Mouse (Mus musculus): ENCODE measurements at regions not wholly inside any gene's neighbourhood (a gene's known extent, or its start where the extent isn't known, plus 50 kb on each side); places are given as distances from the start of the nearest gene placed in this dataset.

DNA sequence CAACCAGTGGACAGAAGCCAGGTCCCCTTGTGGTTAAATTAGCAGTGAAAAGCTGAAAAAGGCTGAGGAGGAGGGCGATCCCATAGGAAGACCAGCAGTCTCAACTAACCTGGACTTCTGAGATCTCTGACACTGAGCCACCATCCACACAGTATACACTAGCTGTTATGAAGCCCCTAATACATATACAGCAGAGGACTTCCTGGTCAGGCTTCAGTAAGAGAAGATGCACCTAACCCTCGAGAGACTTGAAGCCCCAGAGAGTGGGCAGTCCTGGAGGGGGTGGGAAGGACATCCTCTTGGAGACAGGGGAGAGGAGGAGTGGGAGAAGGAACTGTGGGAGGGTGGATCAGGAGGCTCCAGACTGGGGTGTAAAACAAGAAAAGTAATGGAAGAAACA is 397.9 kb downstream of the Rpl36a-ps1 start:
- Histone ChIP-seq H3K9me3 (ENCODE audit: control insufficient read depth, low read length) (no peaks in the 10 kb centered on the region), H3K4me3 (ENCODE audit: control insufficient read depth in 1 of 2, insufficient read depth in 1 of 2, low read depth in 1 of 2, low read length in 2 of 2) (no peak overlapping the region), H3K4me1 (ENCODE audit: control insufficient read depth in 2 of 2, insufficient read depth in 2 of 2, low read length in 2 of 2) (no peaks in the 10 kb centered on the region), H3K4me2 (ENCODE audit: low read length) (no peak overlapping the region), H3K27me3 (ENCODE audit: control insufficient read depth, insufficient read depth, low read length) (no peaks in the 10 kb centered on the region), H3K9ac (ENCODE audit: low read length) (no peak overlapping the region), H3K27ac (replicated peaks in 1 of 2; ENCODE audit: control insufficient read depth in 1 of 2, insufficient read depth in 1 of 2, low read depth in 2 of 2, low read length in 2 of 2) (no peak overlapping the region), H3K36me3 (ENCODE audit: control insufficient read depth, insufficient read depth, low read length) (no peaks in the 10 kb centered on the region)
- WGBS: 79% methylated on average over 2 of the region's 2 CpGs
- ATAC-seq (ENCODE audit: insufficient number of reproducible peaks, insufficient read depth, low FRiP score, low read depth): no peak

DNA sequence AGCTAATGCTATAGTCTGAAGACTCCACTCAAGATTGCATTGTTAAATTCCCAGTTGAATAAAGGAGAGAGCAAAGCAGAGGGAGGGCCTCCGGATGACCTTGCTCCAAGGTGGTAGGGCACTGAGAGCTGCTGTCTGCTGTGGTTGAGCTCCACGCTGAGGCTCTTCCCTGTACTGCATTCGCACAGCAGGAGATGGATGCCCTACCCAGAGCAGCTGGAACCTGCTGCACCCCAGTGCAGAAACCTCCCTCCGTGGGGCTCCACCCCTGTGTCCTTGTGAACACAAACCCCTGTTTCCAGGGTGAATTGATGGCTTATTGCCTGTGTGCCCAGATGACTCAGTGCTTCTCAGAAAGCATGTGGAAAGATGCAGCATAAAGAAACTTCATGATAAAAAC is 404.3 kb downstream of the Rpl36a-ps1 start:
- H3K9me3 ChIP-seq (ENCODE audit: control insufficient read depth, low read length): no peaks in the 10 kb centered on the region
- 4% methylated on average over 4 of the region's 4 CpGs for WGBS

GRCm38 (mm10) chr14:98571644-98572043 is 402.1 kb upstream of the Dach1 start:
- 92% methylated on average over 1 of the region's 1 CpGs for WGBS

More for the DNA sequence above, 404.3 kb downstream of the Rpl36a-ps1 start:
- Histone ChIP-seq H3K4me2 (ENCODE audit: low read length) (no peak overlapping the region), H3K9ac (ENCODE audit: low read length) (no peak overlapping the region), H3K4me1 (ENCODE audit: control insufficient read depth in 2 of 2, insufficient read depth in 2 of 2, low read length in 2 of 2) (no peaks in the 10 kb centered on the region), H3K4me3 (ENCODE audit: control insufficient read depth in 1 of 2, insufficient read depth in 1 of 2, low read depth in 1 of 2, low read length in 2 of 2) (no peak overlapping the region), H3K36me3 (ENCODE audit: control insufficient read depth, insufficient read depth, low read length) (no peaks in the 10 kb centered on the region), H3K27me3 (ENCODE audit: control insufficient read depth, insufficient read depth, low read length) (no peaks in the 10 kb centered on the region), H3K27ac (replicated peaks in 1 of 2; ENCODE audit: control insufficient read depth in 1 of 2, insufficient read depth in 1 of 2, low read depth in 2 of 2, low read length in 2 of 2) (no peak overlapping the region)
- no peak for ATAC-seq (ENCODE audit: insufficient number of reproducible peaks, insufficient read depth, low FRiP score, low read depth)

DNA sequence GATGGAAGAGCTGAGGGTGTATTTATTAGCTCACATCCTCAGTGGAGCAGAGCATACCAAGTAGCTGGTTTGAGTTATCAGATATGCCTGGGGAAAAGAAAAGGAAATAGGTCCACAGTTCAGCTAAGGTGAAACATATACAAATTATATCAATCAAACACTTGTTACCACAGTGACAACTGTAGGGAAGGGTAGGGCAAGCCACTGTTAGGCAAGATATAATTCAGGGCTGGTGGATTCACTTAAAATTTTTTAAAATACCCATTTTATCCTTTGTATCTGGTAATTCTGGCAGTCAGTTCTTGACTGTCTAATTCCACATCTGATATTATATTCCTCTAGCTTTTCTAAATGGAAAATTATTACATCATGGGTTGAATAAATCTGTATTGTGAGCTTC is 392.4 kb upstream of the Dach1 start:
- Histone ChIP-seq H3K4me2 (ENCODE audit: low read length) (no peak overlapping the region), H3K9ac (ENCODE audit: low read length) (no peak overlapping the region), H3K27me3 (ENCODE audit: control insufficient read depth, insufficient read depth, low read length) (no peaks in the 10 kb centered on the region), H3K4me1 (ENCODE audit: control insufficient read depth in 2 of 2, insufficient read depth in 2 of 2, low read length in 2 of 2) (no peaks in the 10 kb centered on the region), H3K36me3 (ENCODE audit: control insufficient read depth, insufficient read depth, low read length) (no peaks in the 10 kb centered on the region), H3K9me3 (ENCODE audit: control insufficient read depth, low read length) (no peaks in the 10 kb centered on the region), H3K4me3 (ENCODE audit: control insufficient read depth in 1 of 2, insufficient read depth in 1 of 2, low read depth in 1 of 2, low read length in 2 of 2) (no peak overlapping the region), H3K27ac (replicated peaks in 1 of 2; ENCODE audit: control insufficient read depth in 1 of 2, insufficient read depth in 1 of 2, low read depth in 2 of 2, low read length in 2 of 2) (no peak overlapping the region)
- ATAC-seq (ENCODE audit: insufficient number of reproducible peaks, insufficient read depth, low FRiP score, low read depth): no peak

More at GRCm38 (mm10) chr14:98571644-98572043, 402.1 kb upstream of the Dach1 start:
- Histone ChIP-seq H3K4me2 (ENCODE audit: low read length) (no peak overlapping the region), H3K27ac (replicated peaks in 1 of 2; ENCODE audit: control insufficient read depth in 1 of 2, insufficient read depth in 1 of 2, low read depth in 2 of 2, low read length in 2 of 2) (no peak overlapping the region), H3K36me3 (ENCODE audit: control insufficient read depth, insufficient read depth, low read length) (no peaks in the 10 kb centered on the region), H3K4me1 (ENCODE audit: control insufficient read depth in 2 of 2, insufficient read depth in 2 of 2, low read length in 2 of 2) (no peaks in the 10 kb centered on the region), H3K27me3 (ENCODE audit: control insufficient read depth, insufficient read depth, low read length) (no peaks in the 10 kb centered on the region), H3K9ac (ENCODE audit: low read length) (no peak overlapping the region), H3K9me3 (ENCODE audit: control insufficient read depth, low read length) (no peaks in the 10 kb centered on the region), H3K4me3 (ENCODE audit: control insufficient read depth in 1 of 2, insufficient read depth in 1 of 2, low read depth in 1 of 2, low read length in 2 of 2) (no peak overlapping the region)
- no peak for ATAC-seq (ENCODE audit: insufficient number of reproducible peaks, insufficient read depth, low FRiP score, low read depth)

DNA sequence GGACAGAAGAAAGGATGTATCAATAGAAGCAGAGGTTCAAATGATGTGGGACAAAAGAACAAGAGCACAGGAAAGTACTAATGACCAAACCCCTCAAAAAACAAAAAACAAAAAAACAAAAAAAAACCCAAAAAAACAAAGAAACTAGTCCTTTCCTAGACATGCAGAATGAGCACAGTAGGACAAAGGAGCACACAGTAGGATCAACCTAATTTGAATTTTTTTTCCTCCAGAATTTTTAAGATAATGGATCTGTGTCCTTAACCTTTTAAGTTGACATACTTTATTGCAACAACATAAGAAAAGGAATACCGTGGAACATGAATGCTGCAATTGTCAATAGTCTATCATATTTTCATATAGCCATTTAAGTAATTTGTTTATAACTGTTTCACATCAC is 370.2 kb upstream of the Dach1 start:
- H3K27me3 ChIP-seq (ENCODE audit: control insufficient read depth, insufficient read depth, low read length): no peaks in the 10 kb centered on the region

GRCm38 (mm10) chr14:98538267-98538666 is 368.7 kb upstream of the Dach1 start:
- Histone ChIP-seq H3K9me3 (ENCODE audit: control insufficient read depth, low read length) (no peaks in the 10 kb centered on the region), H3K4me3 (ENCODE audit: control insufficient read depth in 1 of 2, insufficient read depth in 1 of 2, low read depth in 1 of 2, low read length in 2 of 2) (no peak overlapping the region), H3K27ac (replicated peaks in 1 of 2; ENCODE audit: control insufficient read depth in 1 of 2, insufficient read depth in 1 of 2, low read depth in 2 of 2, low read length in 2 of 2) (no peak overlapping the region), H3K36me3 (ENCODE audit: control insufficient read depth, insufficient read depth, low read length) (no peaks in the 10 kb centered on the region), H3K9ac (ENCODE audit: low read length) (no peak overlapping the region), H3K4me2 (ENCODE audit: low read length) (no peak overlapping the region), H3K27me3 (ENCODE audit: control insufficient read depth, insufficient read depth, low read length) (no peaks in the 10 kb centered on the region), H3K4me1 (ENCODE audit: control insufficient read depth in 2 of 2, insufficient read depth in 2 of 2, low read length in 2 of 2) (no peaks in the 10 kb centered on the region)
- 73% methylated on average over 4 of the region's 4 CpGs for WGBS
- no peak for ATAC-seq (ENCODE audit: insufficient number of reproducible peaks, insufficient read depth, low FRiP score, low read depth)

More for the DNA sequence above, 370.2 kb upstream of the Dach1 start:
- H3K4me3 ChIP-seq (ENCODE audit: control insufficient read depth in 1 of 2, insufficient read depth in 1 of 2, low read depth in 1 of 2, low read length in 2 of 2): no peak overlapping the region
- no peaks in the 10 kb centered on the region for H3K9me3 ChIP-seq (ENCODE audit: control insufficient read depth, low read length)
- no peak for ATAC-seq (ENCODE audit: insufficient number of reproducible peaks, insufficient read depth, low FRiP score, low read depth)
- no peak overlapping the region for H3K27ac ChIP-seq (replicated peaks in 1 of 2; ENCODE audit: control insufficient read depth in 1 of 2, insufficient read depth in 1 of 2, low read depth in 2 of 2, low read length in 2 of 2)
- no peaks in the 10 kb centered on the region for H3K4me1 ChIP-seq (ENCODE audit: control insufficient read depth in 2 of 2, insufficient read depth in 2 of 2, low read length in 2 of 2)
- 90% methylated on average over 1 of the region's 1 CpGs for WGBS
- no peak overlapping the region for H3K4me2 ChIP-seq (ENCODE audit: low read length)
- H3K36me3 ChIP-seq (ENCODE audit: control insufficient read depth, insufficient read depth, low read length): no peaks in the 10 kb centered on the region
- no peak overlapping the region for H3K9ac ChIP-seq (ENCODE audit: low read length)

DNA sequence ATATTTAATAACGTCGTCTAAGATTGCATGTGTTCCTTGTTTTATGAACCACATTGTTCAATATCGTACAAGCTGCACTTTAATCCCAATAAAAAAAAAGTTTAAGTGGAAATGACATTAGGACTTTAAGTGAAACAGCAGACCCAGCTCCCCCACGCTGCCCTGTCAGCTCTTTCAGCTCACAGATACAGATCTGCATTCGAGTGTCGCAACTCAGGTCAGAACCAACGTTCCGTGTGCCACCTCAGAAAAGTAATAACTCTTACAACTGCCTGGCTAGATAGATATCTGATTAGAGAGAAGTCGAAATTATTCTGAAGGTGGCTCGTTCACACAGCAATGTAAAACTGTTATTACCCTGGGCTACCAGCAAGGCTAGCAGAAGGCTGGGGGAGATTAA is 364.0 kb upstream of the Dach1 start:
- ATAC-seq (ENCODE audit: insufficient number of reproducible peaks, insufficient read depth, low FRiP score, low read depth): no peak
- WGBS: 84% methylated on average over 10 of the region's 10 CpGs

GRCm38 (mm10) chr14:98520966-98521365 is 351.4 kb upstream of the Dach1 start:
- no peaks in the 10 kb centered on the region for H3K27me3 ChIP-seq (ENCODE audit: control insufficient read depth, insufficient read depth, low read length)
- no peak overlapping the region for H3K4me3 ChIP-seq (ENCODE audit: control insufficient read depth in 1 of 2, insufficient read depth in 1 of 2, low read depth in 1 of 2, low read length in 2 of 2)
- ATAC-seq (ENCODE audit: insufficient number of reproducible peaks, insufficient read depth, low FRiP score, low read depth): no peak
- no peak overlapping the region for H3K4me2 ChIP-seq (ENCODE audit: low read length)
- H3K9ac ChIP-seq (ENCODE audit: low read length): no peak overlapping the region
- no peaks in the 10 kb centered on the region for H3K9me3 ChIP-seq (ENCODE audit: control insufficient read depth, low read length)
- no peaks in the 10 kb centered on the region for H3K36me3 ChIP-seq (ENCODE audit: control insufficient read depth, insufficient read depth, low read length)
- no peak overlapping the region for H3K27ac ChIP-seq (replicated peaks in 1 of 2; ENCODE audit: control insufficient read depth in 1 of 2, insufficient read depth in 1 of 2, low read depth in 2 of 2, low read length in 2 of 2)
- no peaks in the 10 kb centered on the region for H3K4me1 ChIP-seq (ENCODE audit: control insufficient read depth in 2 of 2, insufficient read depth in 2 of 2, low read length in 2 of 2)
- WGBS: 75% methylated on average over 3 of the region's 3 CpGs

More for the DNA sequence above, 364.0 kb upstream of the Dach1 start:
- Histone ChIP-seq H3K36me3 (ENCODE audit: control insufficient read depth, insufficient read depth, low read length) (no peaks in the 10 kb centered on the region), H3K27ac (replicated peaks in 1 of 2; ENCODE audit: control insufficient read depth in 1 of 2, insufficient read depth in 1 of 2, low read depth in 2 of 2, low read length in 2 of 2) (no peak overlapping the region), H3K4me3 (ENCODE audit: control insufficient read depth in 1 of 2, insufficient read depth in 1 of 2, low read depth in 1 of 2, low read length in 2 of 2) (no peak overlapping the region), H3K4me1 (ENCODE audit: control insufficient read depth in 2 of 2, insufficient read depth in 2 of 2, low read length in 2 of 2) (no peaks in the 10 kb centered on the region), H3K27me3 (ENCODE audit: control insufficient read depth, insufficient read depth, low read length) (no peaks in the 10 kb centered on the region), H3K9ac (ENCODE audit: low read length) (no peak overlapping the region), H3K9me3 (ENCODE audit: control insufficient read depth, low read length) (no peaks in the 10 kb centered on the region), H3K4me2 (ENCODE audit: low read length) (no peak overlapping the region)
